Mouse (Mus musculus): ENCODE measurements at regions not wholly inside any gene's neighbourhood (a gene's known extent, or its start where the extent isn't known, plus 50 kb on each side); places are given as distances from the start of the nearest gene placed in this dataset.

GRCm38 (mm10) chr14:116869996-116870395 is 55.1 kb upstream of the Gpc6 start:
- in situ Hi-C loops (cut with MboI, MseI), result no loop called here

All from T-helper 2 cell (primary cell).